Mouse (Mus musculus) T-helper 17 cell (primary cell): Measurements from ENCODE around the gene Tsen54.

Experiments used
- in situ Hi-C, 2 experiments: fragments of 300-600 bp; cut with MboI, MseI; formaldehyde crosslinking; loops; 1 replicate in 1 of 2; 2 replicates in 1 of 2; pipeline ENCODE4 v1.15.1; 2025; ENCODE audit warnings: high pct_unique_total_duplicates in 2 of 2

Gene Tsen54

GRCm38 (mm10) chr11:115803072-115803709 is 11.3 kb upstream of the Tsen54 start:
- in situ Hi-C loops: no loop called here

DNA sequence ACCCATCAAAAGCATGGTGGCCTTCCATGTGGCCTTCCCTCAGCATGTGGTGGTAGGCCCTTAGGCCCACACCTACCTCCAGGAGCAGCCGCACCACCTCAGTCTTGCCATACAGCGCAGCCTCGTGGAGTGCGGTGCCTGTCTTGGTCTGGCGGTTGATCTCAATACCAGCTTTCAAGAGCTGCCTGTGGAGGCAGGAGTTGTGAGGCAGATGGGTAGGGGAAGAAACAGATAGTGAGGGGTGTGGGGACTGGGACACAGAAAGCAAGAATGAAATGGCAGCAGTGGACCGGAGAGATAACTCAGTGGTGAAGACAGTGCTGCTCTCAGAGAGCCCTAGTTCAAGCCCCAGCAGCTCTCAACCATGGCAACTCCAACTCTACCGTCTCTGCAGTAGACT is 9.5 kb upstream of the Tsen54 start:
- in situ Hi-C loops: no loop called here

- in situ Hi-C loops: no loop called here
Measured at GRCm38 (mm10) chr11:115806154-115806553, 8.4 kb upstream of the Tsen54 start.

- in situ Hi-C loops: no loop called here
Measured at GRCm38 (mm10) chr11:115807306-115807705, 7.2 kb upstream of the Tsen54 start.

GRCm38 (mm10) chr11:115807971-115808370 is 6.6 kb upstream of the Tsen54 start:
- in situ Hi-C loops: no loop called here

DNA sequence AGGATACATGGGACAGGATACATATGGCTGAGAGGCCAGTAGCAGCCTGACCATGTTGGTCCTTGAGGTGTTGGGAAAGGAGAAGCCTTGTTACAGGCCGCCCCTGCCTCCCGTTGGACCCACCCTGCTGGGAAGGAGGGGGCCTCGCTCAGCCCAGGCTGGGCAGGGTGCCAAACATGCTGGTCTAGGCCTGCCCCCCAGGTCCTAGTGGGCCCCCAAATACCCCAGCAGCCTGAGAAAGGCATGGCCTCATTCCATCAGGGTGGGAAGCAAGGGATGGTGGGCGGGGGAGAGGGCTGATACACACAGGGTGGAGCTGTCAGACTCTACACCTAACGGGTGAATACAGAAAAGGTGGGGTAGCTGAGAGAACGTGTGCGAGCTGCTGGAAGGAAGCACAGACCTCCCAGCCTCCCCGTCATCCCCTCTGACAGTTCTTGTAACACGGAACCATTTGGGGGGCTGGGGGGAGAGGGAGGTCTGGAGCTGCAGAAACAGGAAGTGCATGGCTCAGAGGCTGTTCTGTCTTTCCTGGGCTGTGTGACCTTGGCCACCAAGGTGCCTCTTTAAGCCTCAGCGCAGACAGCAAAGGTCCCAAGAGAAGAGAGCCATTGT is 5.7 kb upstream of the Tsen54 start:
- in situ Hi-C loops: no loop called here

DNA sequence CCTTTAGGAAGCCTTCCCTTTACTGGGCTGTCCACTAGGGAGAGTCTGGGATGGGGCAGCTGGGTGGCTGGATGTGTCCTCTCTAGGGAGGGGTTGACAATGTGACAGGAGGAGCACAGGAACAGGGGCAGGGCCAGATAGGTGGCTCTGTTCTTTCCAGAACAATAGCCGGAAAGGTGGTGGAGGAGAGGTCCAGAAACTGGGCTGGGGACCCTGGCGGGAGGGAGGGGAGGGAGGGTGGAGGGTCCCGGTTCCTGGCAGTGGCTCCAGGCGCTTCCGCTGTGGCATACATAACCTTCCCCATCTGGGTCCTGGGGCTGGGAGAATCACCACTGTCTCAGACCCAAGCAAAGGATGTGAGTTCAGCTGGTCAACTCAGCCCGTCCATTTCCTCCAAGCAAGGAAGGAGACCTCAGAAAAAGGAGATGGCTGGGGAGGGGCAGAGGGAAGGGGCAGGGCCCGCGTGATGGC is 5.2 kb upstream of the Tsen54 start:
- in situ Hi-C loops: no loop called here

- in situ Hi-C loops: loop anchor here (5.0 to 10.0 kb wide), 4 partner anchors 86 to 196 kb away; partner anchors contain the start of gene Mif4gd (in 1 of the 2)
Measured at GRCm38 (mm10) chr11:115810377-115810776, 4.1 kb upstream of the Tsen54 start.

DNA sequence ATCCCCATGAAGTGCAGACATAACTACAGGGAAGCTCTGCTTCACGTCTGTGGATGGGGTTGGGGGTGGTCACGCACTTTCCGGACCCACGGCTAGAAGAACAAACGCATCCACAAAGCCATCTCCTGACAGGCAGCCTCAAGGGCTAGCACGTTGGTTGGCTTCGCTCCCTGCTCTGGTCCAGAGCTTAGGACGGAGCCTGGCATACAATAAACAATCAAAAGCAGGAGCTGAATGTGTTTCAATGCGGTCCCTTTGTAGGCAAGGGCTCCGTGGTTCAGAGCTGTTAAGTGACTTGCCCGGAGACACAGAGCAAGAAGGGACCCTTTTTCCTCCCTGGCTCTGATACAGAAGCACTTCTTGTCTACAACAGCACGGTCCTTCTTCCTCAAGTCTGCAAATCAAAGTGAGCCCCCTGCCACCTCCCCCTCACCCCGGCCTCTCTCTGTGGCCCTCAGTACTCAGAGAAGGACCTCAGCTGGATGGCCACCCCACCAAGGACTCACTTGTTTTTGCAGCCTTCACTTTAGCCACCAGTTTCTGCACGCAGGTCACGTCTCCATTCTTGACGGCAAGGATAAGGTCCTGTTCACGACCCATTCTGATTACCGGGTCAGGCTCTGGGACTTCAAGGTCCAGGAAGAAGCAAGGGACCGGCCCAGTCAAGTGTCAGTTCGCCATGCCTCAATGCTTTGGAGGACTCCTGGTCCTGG is 3.0 kb upstream of the Tsen54 start:
- in situ Hi-C loops: loop anchor here (5.0 to 10.0 kb wide), 4 partner anchors 87 to 197 kb away; partner anchors contain the start of gene Mif4gd (in 1 of the 2)

GRCm38 (mm10) chr11:115812095-115812494 is 2.4 kb upstream of the Tsen54 start:
- in situ Hi-C loops: loop anchor here (5.0 to 10.0 kb wide), 4 partner anchors 87 to 197 kb away; partner anchors contain the start of gene Mif4gd (in 1 of the 2)

DNA sequence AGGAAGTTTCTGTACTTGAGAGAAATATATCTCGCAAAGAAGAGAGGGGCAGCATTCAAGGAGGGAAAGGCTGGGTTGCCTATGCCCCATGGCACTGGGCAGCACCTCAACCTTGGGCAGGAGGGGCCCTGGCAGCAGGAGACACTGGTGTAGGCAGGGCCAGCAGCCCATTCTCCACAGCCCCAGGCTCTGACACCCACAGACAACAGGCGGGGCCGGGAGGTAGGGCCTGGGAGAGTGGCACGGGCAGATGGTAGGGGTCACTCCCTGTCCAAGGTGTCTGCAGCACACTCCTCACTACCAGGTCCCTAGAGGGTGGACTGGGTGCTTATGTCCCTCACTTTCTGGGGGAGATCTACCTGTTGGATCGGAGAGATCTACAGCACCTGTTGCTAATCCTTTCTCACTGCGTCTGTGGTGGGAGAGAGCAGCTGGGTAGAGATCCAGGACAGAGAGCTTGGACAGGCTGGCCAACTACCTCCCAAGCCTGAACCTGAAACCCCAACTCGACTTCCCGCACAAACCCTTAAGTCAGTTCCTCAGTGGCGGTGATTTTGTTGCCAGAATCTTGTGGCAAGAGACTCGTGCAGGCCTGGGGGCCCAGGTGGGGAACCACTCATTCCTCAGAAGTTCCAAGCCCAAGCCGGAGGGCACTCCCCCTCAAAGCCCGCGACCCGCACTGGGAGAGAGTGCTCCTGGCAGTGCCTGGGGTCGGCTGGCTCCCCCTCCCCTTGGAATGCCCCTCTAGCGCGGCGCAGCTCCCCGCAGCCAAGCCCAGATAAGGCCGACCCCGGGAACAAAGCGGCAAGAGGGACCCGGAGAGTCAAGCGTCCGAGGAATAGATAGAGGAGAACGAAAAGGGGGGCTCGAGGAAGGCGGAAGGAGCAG is 1.7 kb upstream of the Tsen54 start:
- in situ Hi-C loops: loop anchor here (5.0 to 10.0 kb wide), 4 partner anchors 88 to 198 kb away; partner anchors contain the start of gene Mif4gd (in 1 of the 2)

DNA sequence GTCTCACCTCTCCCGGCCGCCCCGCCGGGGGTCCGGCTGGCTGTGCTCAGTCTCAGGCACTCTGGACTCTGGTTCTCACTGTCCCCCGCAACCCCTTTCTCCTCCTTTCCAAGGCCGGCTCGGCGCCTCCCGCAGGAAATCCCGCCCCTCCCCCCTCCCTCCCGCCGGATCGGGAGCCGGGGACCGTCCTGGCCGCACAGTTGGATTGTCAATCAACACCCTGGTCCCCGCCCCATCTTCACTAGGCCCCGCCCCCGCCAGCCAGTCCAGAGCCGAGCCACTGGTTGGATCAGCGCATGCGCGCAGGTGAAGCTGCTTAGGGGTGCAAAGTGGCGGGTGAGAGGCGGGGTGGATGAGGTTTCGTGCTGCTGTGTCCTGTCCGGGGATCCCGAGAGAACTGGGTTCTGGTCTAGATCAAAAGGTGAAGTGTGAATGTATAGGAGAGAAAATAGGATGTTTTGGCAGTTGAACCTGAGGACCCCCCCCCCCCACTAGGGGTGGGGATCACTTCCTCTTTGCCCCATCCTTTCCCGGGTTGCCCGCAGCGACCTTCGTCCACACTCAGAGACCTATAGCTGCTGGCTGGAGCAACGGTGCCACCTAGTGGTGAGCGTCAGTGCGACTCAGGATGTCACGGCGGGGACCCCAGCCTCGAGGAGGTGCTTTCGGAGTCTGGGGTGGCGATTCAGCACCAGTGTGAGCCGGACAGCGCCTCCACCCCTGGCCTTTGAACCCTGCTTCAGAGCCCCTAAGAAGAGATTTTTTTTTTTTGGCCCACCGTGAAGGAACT is 822 bp upstream of the Tsen54 start, which contains the start of gene Caskin2:
Caskin2 (minus strand) TSS at position 133 of the 790 bp plus-strand sequence.
- in situ Hi-C loops: loop anchor here (5.0 to 10.0 kb wide), 4 partner anchors 89 to 199 kb away; partner anchors contain the start of gene Mif4gd (in 1 of the 2)

GRCm38 (mm10) chr11:115817331-115817730 is 2.8 kb downstream of the Tsen54 start:
- in situ Hi-C loops: loop anchor here in 1 of 2 experiments (10.0 kb wide), 2 partner anchors 93 to 203 kb away; partner anchors contain the start of gene Mif4gd

- in situ Hi-C loops: loop anchor here in 1 of 2 experiments (10.0 kb wide), 2 partner anchors 95 to 205 kb away; partner anchors contain the start of gene Mif4gd
Measured at GRCm38 (mm10) chr11:115819915-115820623, 5.5 kb downstream of the Tsen54 start.

GRCm38 (mm10) chr11:115821001-115821400 is 6.5 kb downstream of the Tsen54 start:
- in situ Hi-C loops: no loop called here

GRCm38 (mm10) chr11:115823774-115824740 is 9.5 kb downstream of the Tsen54 start, which contains the start of gene Llgl2:
TSS of gene Llgl2 (plus strand) at chr11:115824049.
- in situ Hi-C loops: no loop called here

- in situ Hi-C loops: no loop called here
Measured at GRCm38 (mm10) chr11:115824813-115825212, 10.3 kb downstream of the Tsen54 start.

DNA sequence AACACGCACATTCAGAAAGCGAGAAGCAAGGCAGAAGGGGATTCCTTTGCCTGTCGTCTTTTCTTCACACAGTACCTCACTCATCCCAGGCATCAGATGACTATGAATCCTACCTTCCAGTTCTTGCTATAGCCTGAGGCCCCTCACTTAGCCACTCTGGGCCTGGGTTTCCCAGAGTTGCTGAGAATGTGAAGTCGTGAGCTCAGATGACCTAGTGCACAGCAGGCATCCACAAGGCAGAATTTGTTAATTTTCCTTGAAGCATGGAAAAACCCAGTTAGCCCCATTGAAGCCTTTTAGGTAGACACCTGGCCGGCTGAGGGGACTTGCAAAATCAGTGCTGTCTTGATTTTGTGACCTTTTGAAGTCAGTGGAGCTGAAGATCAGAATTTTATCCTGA is 12.0 kb downstream of the Tsen54 start:
- in situ Hi-C loops: no loop called here
